Mouse (Mus musculus): Measurements from ENCODE around the gene Brwd1.

Gene Brwd1

GRCm38 (mm10) chr16:96026256-96026655, 56.1 kb downstream of the Brwd1 start:
- TF ChIP-seq GATA4 (IDR thresholded peaks at IDR 0.05; ENCODE audit: insufficient replicate concordance, low read length), result no peak

GRCm38 (mm10) chr16:96025244-96025643, 57.1 kb downstream of the Brwd1 start:
- no peak for TF ChIP-seq GATA4 (IDR thresholded peaks at IDR 0.05; ENCODE audit: insufficient replicate concordance, low read length)

- no peak for TF ChIP-seq GATA4 (IDR thresholded peaks at IDR 0.05; ENCODE audit: insufficient replicate concordance, low read length)
Observed at GRCm38 (mm10) chr16:96021045-96021444, 61.3 kb downstream of the Brwd1 start.

- TF ChIP-seq GATA4 (IDR thresholded peaks at IDR 0.05; ENCODE audit: insufficient replicate concordance, low read length), result no peak
Observed at GRCm38 (mm10) chr16:95999291-95999690, 83.0 kb downstream of the Brwd1 start.

- no peak for TF ChIP-seq GATA4 (IDR thresholded peaks at IDR 0.05; ENCODE audit: insufficient replicate concordance, low read length)
Observed at GRCm38 (mm10) chr16:95996156-95996555, 86.2 kb downstream of the Brwd1 start.

- no peak for TF ChIP-seq GATA4 (IDR thresholded peaks at IDR 0.05; ENCODE audit: insufficient replicate concordance, low read length)
Observed at GRCm38 (mm10) chr16:95992596-95992995, 89.7 kb downstream of the Brwd1 start.

- TF ChIP-seq GATA4 (IDR thresholded peaks at IDR 0.05; ENCODE audit: insufficient replicate concordance, low read length), result no peak
Observed at GRCm38 (mm10) chr16:95991122-95991900, 91.0 kb downstream of the Brwd1 start.

- TF ChIP-seq GATA4 (IDR thresholded peaks at IDR 0.05; ENCODE audit: insufficient replicate concordance, low read length), result peak; percentile 35; the same call in 1 of the 2 replicates
Observed at GRCm38 (mm10) chr16:95990462-95991121, 91.7 kb downstream of the Brwd1 start, which contains the start of gene Psmg1. Psmg1 (minus strand) TSS chr16:95990960.

- no peak for TF ChIP-seq GATA4 (IDR thresholded peaks at IDR 0.05; ENCODE audit: insufficient replicate concordance, low read length)
Observed at GRCm38 (mm10) chr16:95984911-95985310, 97.4 kb downstream of the Brwd1 start.

GRCm38 (mm10) chr16:95983601-95984000, 98.7 kb downstream of the Brwd1 start:
- TF ChIP-seq GATA4 (IDR thresholded peaks at IDR 0.05; ENCODE audit: insufficient replicate concordance, low read length), result no peak

- TF ChIP-seq GATA4 (IDR thresholded peaks at IDR 0.05; ENCODE audit: insufficient replicate concordance, low read length), result no peak
Observed at GRCm38 (mm10) chr16:95970841-95971240, 111.5 kb downstream of the Brwd1 start.

GRCm38 (mm10) chr16:95967455-95967854, 114.9 kb downstream of the Brwd1 start:
- TF ChIP-seq GATA4 (IDR thresholded peaks at IDR 0.05; ENCODE audit: insufficient replicate concordance, low read length), result no peak

- no peak for TF ChIP-seq GATA4 (IDR thresholded peaks at IDR 0.05; ENCODE audit: insufficient replicate concordance, low read length)
Observed at GRCm38 (mm10) chr16:95964427-95965023, 117.8 kb downstream of the Brwd1 start.

- TF ChIP-seq GATA4 (IDR thresholded peaks at IDR 0.05; ENCODE audit: insufficient replicate concordance, low read length), result no peak
Observed at GRCm38 (mm10) chr16:95958080-95958479, 124.2 kb downstream of the Brwd1 start.

- TF ChIP-seq GATA4 (IDR thresholded peaks at IDR 0.05; ENCODE audit: insufficient replicate concordance, low read length), result no peak
Observed at GRCm38 (mm10) chr16:95956618-95957017, 125.7 kb downstream of the Brwd1 start.
